Mouse (Mus musculus): ENCODE data around the gene Olfr211. TPM values are rescaled to one million over a fixed set of nuclear protein-coding genes. Genes with fewer than 3 reads are reported as not detected.
A peak's percentile ranks its signal among the peaks of the same experiment; 100 is the strongest.
"Not testable (repeated sequence)": the region's sequence is repeated elsewhere in the genome, so short reads cannot be mapped to it uniquely, and the experiment has no call there.

Olfr211 gene
- not detected in 2 replicates for polyA plus RNA-seq (2012)

DNA sequence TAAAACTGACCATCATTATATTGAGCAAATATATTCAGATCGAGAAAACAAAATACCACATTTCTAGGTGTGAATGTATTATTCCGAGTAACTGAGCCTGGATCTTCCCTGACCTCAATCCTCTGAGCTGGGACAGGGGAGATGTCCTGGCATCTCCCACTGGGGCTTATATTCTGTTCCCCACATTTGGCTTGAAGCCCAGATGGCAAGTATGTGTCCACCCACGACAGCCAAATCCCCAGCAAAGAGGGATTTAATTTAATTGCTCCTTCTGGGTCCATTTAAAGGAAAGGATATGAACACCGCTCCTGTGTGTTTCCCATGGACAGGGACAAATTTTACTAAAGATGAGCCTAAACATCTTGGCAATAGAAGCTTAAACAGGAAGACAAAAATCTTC lies at the start of gene Olfr211:
Gene Olfr211 (plus strand): TSS at position 301 of the 400 bp plus-strand sequence.
- TF ChIP-seq GATA1 (IDR thresholded peaks at IDR 0.05; ENCODE audit: low read length) = no peak

DNA sequence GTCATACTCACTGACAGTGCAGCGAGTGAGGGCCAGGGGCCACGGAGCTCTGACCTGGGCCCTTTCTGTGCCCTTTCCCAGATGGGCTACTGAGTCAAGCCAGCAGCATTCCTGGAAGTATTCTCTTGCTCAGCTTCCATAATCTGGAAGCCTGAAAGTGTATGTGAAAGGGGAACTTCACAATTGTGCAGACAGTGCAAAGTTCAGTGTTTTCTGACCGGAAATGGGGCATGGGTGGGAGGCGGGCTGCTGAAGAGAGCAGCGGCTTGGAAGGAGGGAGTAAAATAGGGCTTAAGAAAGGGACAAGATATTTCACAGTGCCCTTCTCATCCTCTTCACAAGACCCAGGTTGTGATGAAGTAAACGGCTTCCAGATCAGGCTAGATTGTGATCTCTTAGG lies 49.4 kb upstream of the Olfr211 start:
- TF ChIP-seq GATA1 (IDR thresholded peaks at IDR 0.05; ENCODE audit: low read length) = no peak

DNA sequence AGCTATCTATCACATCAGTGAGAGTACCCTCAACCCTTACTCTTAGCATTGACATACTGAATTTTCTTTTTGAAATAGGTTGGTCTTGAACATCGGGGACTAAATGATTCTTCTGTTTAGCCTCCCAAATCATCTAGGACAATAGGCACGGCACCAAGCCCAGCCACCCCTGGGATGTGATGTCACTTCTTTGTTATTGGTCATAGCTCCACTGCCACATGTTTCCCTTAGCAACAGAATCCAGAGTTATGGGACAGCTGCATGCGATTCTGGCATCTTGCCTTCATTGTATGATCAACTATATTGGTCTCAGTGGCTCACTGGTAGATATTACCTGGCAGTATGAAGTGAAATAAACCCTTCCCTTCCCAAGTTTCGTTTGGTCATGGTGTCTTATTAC lies 48.4 kb upstream of the Olfr211 start:
- TF ChIP-seq GATA1 (IDR thresholded peaks at IDR 0.05; ENCODE audit: low read length) = no peak

DNA sequence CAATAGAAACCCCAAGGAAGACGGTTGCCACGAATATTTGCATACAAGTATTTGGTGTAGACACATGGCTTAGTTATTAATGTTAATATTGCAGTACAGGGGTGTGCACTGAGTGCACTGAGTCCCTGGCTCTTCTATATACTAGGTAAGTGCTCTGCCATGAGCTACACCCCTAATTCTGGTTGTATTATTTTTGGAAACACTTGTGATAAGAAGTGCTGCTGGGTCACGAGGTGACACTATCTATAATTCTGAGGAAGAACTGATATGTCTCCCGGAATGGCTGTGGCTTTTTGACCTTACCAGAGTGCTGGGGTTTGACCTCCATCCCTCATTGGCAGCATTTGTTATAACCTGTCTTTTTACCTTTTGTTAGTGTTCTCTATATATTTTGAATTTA lies 48.0 kb upstream of the Olfr211 start:
- TF ChIP-seq GATA1 (IDR thresholded peaks at IDR 0.05; ENCODE audit: low read length) = no peak

DNA sequence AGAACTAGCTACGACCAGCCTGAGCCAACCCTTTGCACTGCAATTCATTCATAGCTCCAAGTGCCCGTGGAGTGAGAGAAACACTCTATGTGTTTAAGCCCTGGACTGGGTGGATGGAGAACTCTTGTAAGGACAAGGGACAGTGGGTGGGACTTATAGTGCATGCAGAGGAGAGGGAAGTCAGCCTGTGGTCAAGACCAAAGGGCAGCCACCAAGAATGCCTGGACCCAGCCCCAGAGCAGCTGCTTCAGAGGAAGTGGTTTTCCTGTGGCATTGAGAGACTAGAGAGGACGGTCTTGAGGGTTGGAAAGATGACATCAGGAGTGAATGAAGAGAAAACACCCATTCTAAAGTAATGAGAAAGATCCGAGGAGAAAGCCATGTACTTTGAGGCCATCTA lies 33.1 kb upstream of the Olfr211 start:
- no peak for TF ChIP-seq GATA1 (IDR thresholded peaks at IDR 0.05; ENCODE audit: low read length)

DNA sequence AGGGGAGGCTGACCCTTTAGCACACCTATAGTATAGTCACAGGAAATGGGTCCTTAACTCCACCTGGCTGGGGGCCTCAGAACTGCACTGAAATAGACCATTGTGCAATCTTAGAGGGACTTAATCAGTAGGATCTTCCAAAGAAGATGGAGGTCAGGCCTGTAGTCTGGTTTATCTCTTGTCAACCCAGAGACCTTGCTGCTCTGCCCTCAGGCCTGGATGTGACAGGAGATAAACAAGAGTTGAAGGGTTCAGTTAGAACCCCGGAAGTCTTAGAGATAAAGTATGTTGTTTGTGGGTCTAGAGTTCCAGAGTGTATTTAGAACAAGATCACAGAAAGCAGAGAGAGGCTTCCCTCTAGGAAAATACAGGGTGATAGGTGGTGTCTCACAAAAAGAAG lies 32.4 kb upstream of the Olfr211 start:
- TF ChIP-seq GATA1 (IDR thresholded peaks at IDR 0.05; ENCODE audit: low read length) = peak; percentile 92

DNA sequence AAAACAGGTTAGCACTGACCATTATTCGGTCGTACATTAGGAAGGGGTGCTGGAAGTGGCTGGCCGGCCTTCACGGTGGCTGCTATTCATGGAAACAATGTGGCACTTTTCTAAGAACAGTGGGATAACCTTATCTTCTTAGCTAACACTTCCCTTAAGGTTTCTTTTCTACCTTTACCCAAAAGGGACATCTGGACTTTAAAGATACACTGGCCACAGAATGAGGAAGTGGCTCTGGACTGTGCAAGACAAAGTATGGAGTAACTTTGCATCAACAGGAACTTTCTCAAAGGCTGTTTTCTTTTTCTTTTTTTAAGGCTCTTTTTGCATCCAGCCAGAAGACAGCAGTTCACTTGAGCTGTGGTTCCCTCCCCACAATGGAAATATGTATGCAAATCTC lies 30.2 kb upstream of the Olfr211 start:
- peak; percentile 60 for TF ChIP-seq GATA1 (IDR thresholded peaks at IDR 0.05; ENCODE audit: low read length)

DNA sequence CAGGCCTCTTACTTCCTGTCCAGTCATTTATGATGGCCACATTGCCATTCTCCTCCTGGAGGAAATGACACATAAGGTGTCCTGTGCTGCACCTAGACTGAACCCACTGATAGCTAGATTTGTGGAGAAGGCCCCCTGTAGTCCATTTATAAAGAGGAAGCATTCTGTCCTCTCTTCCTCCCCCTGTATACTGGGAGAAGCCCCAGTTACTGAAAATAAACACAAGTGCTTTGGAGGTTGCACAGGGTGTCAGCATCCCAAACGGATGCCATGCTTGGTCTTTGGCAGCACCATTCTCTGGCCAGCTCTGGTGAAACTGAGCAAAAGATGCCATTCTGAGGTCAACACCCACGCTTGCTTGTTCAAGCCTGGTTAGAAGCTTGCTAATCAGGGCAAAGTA lies 29.7 kb upstream of the Olfr211 start:
- TF ChIP-seq GATA1 (IDR thresholded peaks at IDR 0.05; ENCODE audit: low read length) = no peak

DNA sequence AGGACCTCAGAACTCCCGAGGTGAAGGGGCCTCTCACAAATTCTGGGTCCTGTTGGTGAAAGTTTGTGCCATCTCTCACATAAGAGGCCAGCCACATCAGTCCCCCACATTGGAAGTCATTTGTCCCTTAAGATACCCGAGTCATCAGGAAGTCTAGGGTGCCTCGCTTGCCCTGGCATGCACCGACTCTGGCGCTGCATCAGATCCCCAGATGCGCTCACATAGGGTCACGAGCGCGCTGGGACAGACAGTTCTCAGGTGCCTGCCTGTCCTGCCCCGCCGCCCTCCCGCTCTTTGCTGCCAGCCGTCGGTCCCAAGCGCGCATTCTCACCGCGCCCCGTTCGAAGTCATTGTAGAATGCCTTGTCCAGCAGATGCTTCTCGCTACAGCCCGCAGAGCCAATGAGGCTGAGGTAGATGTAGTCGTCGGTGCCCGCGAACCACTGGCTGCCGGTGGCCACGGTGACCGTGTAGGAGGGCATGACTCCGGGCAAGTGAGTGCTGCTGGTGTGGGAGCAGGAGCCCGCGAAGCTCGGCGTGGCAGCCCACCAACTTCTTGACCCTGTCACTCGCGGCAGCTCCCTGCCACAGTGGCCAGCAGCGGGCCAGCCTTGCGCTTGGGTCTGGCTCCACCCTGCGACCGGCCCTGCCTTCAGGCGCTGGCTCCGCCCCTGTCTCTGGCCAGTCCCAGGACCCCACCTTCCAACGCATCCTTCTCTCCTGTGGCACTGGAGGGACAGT lies 28.2 kb upstream of the Olfr211 start, which contains the start of gene Alox5:
Gene Alox5 (minus strand): TSS at position 635 of the 740 bp plus-strand sequence.
- no peak for TF ChIP-seq GATA1 (IDR thresholded peaks at IDR 0.05; ENCODE audit: low read length)

DNA sequence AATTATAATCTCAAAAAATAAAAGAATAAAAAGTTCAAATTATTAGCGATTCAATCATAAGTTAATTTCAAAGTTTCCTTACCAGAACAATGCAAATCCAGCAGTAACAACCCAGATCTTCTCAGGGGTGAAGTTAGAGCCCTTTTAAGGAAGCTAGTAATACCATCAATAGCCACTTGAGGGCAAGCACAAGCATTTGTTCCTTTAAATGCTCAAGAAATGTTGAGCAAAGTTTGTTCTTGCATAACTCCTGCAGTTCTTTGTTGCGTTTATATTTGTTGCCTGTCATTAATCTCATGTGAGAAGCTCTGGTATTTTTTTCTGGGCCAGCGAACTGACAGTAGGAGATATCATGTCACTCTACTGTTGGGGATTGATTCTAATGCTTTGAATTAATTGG lies 20.8 kb upstream of the Olfr211 start:
- no peak for TF ChIP-seq GATA1 (IDR thresholded peaks at IDR 0.05; ENCODE audit: low read length)

DNA sequence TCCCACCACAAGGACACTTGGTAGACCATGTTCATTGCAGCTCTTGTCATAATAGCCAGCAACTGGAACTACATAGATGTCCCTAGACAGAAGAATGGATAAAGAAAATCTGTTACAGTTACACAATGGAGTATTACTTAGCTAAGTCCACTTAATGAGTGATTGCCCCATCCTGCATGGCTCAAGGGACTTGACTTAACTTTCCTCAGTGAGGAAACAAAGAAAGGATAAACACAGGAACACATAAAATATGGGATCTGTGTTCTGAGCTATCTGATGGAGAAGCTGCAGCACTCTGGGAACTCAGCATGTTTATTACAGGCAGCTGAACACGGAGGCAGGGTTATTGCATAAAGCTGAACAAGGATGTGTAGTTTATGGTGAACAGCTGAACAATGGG lies 3.8 kb upstream of the Olfr211 start:
- TF ChIP-seq GATA1 (IDR thresholded peaks at IDR 0.05; ENCODE audit: low read length) = no peak

DNA sequence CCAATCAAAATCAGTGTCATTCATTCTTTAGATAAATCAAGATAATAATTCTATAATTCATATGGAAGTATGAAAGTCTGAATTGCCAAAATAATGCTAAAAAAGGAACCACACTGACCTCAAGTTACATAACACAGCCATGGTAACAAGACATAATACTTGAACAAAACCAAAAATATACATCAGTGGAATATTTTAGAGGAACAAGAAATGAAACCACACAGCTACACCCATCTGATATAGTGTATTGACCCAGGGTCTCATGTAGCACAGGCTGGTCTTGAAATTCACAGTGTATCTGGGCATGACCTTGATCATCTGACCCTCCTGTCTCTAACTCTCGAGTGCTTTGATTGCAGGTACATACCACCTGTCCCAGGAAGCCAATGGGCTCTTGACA lies 2.1 kb upstream of the Olfr211 start:
- no peak for TF ChIP-seq GATA1 (IDR thresholded peaks at IDR 0.05; ENCODE audit: low read length)

DNA sequence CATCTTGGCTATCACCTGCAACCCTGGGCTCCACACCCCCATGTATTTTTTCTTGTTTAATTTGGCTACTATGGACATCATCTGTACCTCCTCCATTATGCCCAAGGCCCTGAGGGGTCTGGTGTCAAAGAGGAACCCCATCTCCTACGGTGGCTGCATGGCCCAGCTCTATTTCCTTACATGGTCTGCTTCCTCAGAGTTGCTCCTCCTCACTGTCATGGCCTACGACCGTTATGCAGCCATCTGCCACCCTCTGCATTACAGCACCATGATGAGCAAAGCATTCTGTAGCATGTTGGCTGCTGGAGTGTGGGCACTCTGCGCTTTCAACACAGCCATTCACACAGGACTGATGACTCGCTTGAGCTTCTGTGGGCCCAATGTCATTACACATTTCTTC lies 4.9 kb downstream of the Olfr211 start:
- TF ChIP-seq GATA1 (IDR thresholded peaks at IDR 0.05; ENCODE audit: low read length) = no peak

DNA sequence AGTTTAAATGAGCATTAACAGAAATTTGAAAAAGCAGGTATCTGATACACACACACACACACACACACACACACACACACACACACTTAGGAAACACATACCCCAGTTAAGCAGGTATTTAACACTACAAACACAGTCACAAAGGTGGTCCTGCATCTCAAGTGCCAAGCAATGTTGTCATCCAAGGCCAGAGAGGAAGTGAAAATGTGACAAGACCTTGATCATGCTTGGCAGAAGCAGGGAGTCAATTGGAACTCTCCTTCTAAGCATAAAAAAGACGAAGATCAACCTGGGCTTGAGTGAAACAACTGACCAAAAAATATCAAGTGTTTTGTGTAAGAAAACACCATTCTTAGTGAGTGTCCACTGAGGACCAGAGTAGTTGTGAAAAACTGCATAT lies 7.1 kb downstream of the Olfr211 start:
- TF ChIP-seq GATA1 (IDR thresholded peaks at IDR 0.05; ENCODE audit: low read length) = no peak

DNA sequence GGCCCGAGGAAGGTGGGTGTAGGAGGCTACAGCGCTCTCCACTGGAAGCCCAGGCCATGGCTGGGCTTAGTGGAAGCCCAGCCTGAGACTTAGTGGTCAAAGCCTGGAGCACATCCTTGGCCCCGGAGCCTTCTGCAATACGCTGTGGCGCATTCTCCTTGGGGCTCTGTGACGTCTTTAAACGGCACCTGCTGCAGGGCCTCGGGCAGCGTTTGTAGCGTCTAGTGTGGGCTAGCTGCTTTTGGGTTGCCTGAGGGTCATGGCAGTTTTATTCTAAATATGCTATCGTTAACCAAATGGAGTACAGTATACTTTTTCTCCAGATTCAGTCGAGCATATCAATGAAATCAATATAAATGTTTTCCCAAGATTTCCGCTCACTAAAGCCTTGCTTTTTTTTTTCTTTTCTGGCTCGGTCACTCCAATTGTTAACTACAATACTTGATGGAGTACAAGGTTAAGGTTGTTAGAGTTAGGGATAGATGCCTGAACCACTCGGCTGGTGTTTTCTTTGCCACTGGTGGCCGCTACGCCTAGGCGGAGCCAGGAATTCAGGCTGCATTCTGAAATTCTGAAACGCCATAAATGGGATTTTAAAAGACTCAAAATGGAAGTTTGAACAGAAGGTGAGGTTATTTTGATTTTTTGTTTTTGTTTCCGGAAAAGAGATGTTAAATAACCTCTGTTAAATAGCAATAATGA lies 17.6 kb downstream of the Olfr211 start, which contains the start of gene Olfr212:
Gene Olfr212 (plus strand): TSS at position 215 of the 702 bp plus-strand sequence.
- TF ChIP-seq GATA1 (IDR thresholded peaks at IDR 0.05; ENCODE audit: low read length) = not testable (repeated sequence)

DNA sequence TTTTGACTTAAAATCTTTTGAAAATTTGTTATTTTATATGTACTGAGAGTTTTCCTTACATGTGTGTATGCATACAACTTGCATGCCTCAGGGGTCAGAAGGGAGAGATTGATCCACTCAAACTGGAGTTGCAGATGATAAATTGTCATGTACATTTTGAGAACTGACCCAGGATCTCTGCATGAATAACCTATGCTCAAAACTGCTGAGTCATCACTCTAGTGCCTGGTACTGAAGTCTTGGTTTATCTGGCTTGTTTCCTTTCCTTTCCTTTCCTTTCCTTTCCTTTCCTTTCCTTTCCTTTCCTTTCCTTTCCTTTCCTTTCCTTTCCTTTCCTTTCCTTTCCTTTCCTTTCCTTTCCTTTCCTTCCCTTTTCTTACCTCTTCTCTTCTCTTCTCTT lies 25.9 kb downstream of the Olfr211 start:
- no peak for TF ChIP-seq GATA1 (IDR thresholded peaks at IDR 0.05; ENCODE audit: low read length)

DNA sequence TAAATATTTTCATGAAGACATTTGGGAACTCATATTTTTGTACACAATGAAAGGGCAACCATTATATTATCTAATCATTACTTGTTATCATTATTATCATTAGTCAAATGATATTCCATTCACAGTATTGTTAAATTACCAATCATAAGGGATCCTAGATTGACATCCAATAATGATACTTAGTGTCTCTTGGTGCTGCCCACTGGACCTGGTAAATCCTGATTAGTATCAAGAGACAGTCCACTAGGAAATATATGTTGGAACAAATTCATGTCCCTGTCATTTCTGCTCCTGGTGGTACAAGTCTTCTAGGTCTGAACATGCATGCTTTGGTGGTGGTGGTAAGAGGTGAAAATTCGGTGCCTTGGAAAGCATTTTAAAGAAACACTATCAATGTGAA lies 49.3 kb downstream of the Olfr211 start, which contains the start of gene Olfr213:
Gene Olfr213 (plus strand): TSS at position 301 of the 400 bp plus-strand sequence.
- no peak for TF ChIP-seq GATA1 (IDR thresholded peaks at IDR 0.05; ENCODE audit: low read length)

Data from G1E-ER4 (cell line).